Mouse (Mus musculus) forebrain, embryonic 12.5 days (tissue): ENCODE results near the gene Vapb. TPM values are rescaled to one million over a fixed set of nuclear protein-coding genes. Genes with fewer than 3 reads are reported as not detected.

Source experiments
- ATAC-seq: fragments of 200-750 bp; cut with Nextera tagmentation; 2 replicates; pipeline ENCODE4 v1.8.0; 2017; ENCODE audit warnings: moderate TSS enrichment; ENCODE audit not compliant: low FRiP score
- H3K27ac ChIP-seq: fragments of 300-500 bp; sonication (generic); 2 replicates; pipeline ENCODE4 v1.5.1; 2016; ENCODE audit warnings: mild to moderate bottlenecking
- H3K27me3 ChIP-seq: fragments of 300-500 bp; sonication (generic); 2 replicates; pipeline ENCODE4 v1.6.1; 2016; ENCODE audit warnings: mild to moderate bottlenecking
- H3K36me3 ChIP-seq: fragments of 300-500 bp; sonication (generic); replicated peaks from 2 replicates; pipeline ENCODE4 v1.6.1; 2016; ENCODE audit warnings: mild to moderate bottlenecking
- H3K4me1 ChIP-seq: fragments of 300-500 bp; sonication (generic); 2 replicates; pipeline ENCODE4 v1.6.1; 2016
- H3K4me2 ChIP-seq: fragments of 300-500 bp; sonication (generic); 2 replicates; pipeline ENCODE4 v1.6.1; 2016; ENCODE audit warnings: mild to moderate bottlenecking, moderate library complexity
- H3K4me3 ChIP-seq: fragments of 300-500 bp; sonication (generic); replicated peaks from 2 replicates; pipeline ENCODE4 v1.5.1; 2016; ENCODE audit warnings: mild to moderate bottlenecking
- H3K9ac ChIP-seq: fragments of 300-500 bp; sonication (generic); 2 replicates; pipeline ENCODE4 v1.6.1; 2016; ENCODE audit warnings: mild to moderate bottlenecking
- H3K9me3 ChIP-seq: fragments of 300-500 bp; sonication (generic); 2 replicates; pipeline ENCODE4 v1.6.1; 2016
- WGBS: fragments of 180-500 bp; shearing (Covaris S2); methylation state at CpG from one replicate; pipeline ENCODE4 v1.1.7; 2016; 5-methylcytosine and 5-hydroxymethylcytosine counted together
- polyA plus RNA-seq: library from polyadenylated mRNA; unstranded; fragments of >200 nt; fragmentation: Nextera tagmentation; extraction: Ambion mirVana; gene quantifications from 2 replicates; pipeline ENCODE4 v1.2.1, GENCODE M21; 2016

Vapb gene
- polyA plus RNA-seq, 1 experiment from 2014 or later, result 11.0 TPM

GRCm38 (mm10) chr2:173799513-173799912, 62.2 kb downstream of the Vapb start:
- Histone ChIP-seq H3K4me1 (0 out of 2 replicates have a peak, but pooled peaks cover 3% of the 10 kb centered on the region), H3K27me3 (no peaks in the 10 kb centered on the region), H3K36me3 (no peaks in the 10 kb centered on the region), H3K27ac (no peak overlapping the region), H3K9ac (no peak overlapping the region), H3K4me2 (no peak overlapping the region), H3K9me3 (no peaks in the 10 kb centered on the region), H3K4me3 (no peak overlapping the region)
- WGBS, result 73% methylated on average over 1 of the region's 1 CpGs
- no peak for ATAC-seq

GRCm38 (mm10) chr2:173800566-173800965, 63.3 kb downstream of the Vapb start:
- Histone ChIP-seq H3K9ac (no peak overlapping the region), H3K9me3 (no peaks in the 10 kb centered on the region), H3K4me3 (no peak overlapping the region), H3K27me3 (no peaks in the 10 kb centered on the region), H3K36me3 (no peaks in the 10 kb centered on the region), H3K4me1 (0 out of 2 replicates have a peak, but pooled peaks cover 3% of the 10 kb centered on the region), H3K27ac (no peak overlapping the region), H3K4me2 (no peak overlapping the region)
- no peak for ATAC-seq
- 92% methylated on average over 9 of the region's 9 CpGs for WGBS

DNA sequence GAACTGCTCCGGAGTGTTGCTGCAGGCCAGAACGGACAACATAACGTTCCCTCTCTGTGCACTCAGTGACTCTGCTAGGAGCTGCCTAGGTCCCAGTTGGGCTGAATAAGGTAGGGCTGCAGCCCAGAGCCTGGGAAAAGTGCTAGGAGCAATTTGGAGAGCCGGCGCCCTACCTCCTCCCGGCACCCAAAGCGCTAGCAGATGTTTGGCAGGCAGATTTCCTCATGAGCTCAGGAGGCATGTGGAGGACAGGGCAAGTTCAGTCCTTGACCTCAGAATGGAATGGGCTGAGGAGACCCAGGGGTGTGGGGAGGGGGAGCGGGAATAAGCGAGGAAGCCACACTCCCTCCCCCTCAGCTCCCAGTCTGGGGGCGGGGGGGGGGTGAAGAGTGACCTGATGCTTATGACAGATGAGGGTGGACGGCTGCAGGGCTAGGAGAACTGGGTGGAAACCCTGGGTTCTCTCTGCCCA, 64.1 kb downstream of the Vapb start:
- no peak overlapping the region for H3K4me3 ChIP-seq
- no peak overlapping the region for H3K4me2 ChIP-seq
- no peak overlapping the region for H3K27ac ChIP-seq
- 0 out of 2 replicates have a peak, but pooled peaks cover 3% of the 10 kb centered on the region for H3K4me1 ChIP-seq
- ATAC-seq, result no peak
- 76% methylated on average over 11 of the region's 11 CpGs for WGBS
- no peaks in the 10 kb centered on the region for H3K27me3 ChIP-seq
- no peaks in the 10 kb centered on the region for H3K36me3 ChIP-seq
- no peaks in the 10 kb centered on the region for H3K9me3 ChIP-seq
- no peak overlapping the region for H3K9ac ChIP-seq

DNA sequence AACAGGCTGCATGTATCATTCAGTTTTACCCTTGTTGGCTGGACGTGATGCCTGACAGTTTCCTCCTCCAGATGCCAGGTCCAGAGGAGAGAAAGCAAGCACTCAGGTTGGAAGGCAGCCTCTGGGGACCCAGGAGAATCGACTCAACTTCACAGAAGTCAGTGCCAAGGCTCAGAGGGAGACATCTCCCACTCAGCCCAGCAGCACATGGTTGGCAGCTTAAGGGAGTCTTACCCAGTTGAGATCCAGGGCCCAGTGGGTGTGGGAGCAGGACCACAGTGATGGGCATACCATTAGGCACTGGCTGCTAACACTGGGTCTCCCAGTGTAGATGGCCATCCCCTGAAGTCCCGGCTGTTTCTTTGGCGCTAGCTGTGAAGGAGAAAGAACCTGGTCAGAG, 64.9 kb downstream of the Vapb start:
- Histone ChIP-seq H3K27me3 (no peaks in the 10 kb centered on the region), H3K9me3 (no peaks in the 10 kb centered on the region), H3K4me1 (no peaks in the 10 kb centered on the region), H3K36me3 (no peaks in the 10 kb centered on the region), H3K4me2 (no peak overlapping the region), H3K27ac (no peak overlapping the region), H3K4me3 (no peak overlapping the region), H3K9ac (no peak overlapping the region)
- WGBS, result 89% methylated on average over 4 of the region's 4 CpGs
- ATAC-seq, result no peak

DNA sequence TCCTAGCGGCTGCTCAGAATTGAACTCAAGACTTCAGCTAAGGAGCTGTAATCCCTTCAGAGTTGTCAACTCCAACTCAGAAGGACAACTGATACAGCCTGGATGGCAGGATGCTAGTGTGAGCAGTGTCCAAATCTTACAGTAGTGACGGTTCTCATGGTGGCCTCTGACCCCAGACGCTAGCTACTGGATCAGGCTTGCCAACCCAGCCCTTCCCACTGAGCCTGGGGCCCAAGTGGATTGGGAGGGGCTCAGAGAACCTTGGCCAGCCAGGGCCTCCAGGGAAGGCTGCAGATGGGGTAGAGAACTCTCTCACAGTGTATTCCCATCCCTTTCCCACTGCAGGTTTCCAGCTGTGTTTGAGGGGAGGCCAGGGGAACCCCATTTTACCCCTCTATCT, 65.6 kb downstream of the Vapb start:
- Histone ChIP-seq H3K4me3 (no peak overlapping the region), H3K4me2 (no peak overlapping the region), H3K9me3 (no peaks in the 10 kb centered on the region), H3K27ac (no peak overlapping the region), H3K27me3 (no peaks in the 10 kb centered on the region), H3K9ac (no peak overlapping the region), H3K36me3 (no peaks in the 10 kb centered on the region), H3K4me1 (no peaks in the 10 kb centered on the region)
- no peak for ATAC-seq
- 83% methylated on average over 3 of the region's 3 CpGs for WGBS

DNA sequence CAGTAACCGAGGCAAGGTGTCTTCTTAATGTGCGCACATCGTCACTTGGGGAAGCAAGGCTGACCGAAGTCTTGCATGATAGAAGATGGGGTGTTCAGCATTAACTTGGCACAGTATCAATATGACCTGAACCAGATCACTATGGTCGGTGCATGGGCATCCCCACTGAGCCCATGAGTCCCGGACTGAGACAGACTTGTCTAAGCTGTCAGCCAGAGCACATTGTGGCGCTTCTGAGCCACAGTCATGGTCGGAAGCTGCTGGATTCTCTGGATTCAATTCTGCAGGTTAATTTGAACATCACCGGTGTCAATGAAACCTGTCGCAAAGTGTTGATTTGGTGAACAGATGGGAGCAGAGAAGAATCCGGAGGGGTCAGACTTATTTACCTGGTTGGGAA, 66.5 kb downstream of the Vapb start:
- ATAC-seq, result no peak
- Histone ChIP-seq H3K9me3 (no peaks in the 10 kb centered on the region), H3K27me3 (no peaks in the 10 kb centered on the region), H3K9ac (no peak overlapping the region), H3K36me3 (no peaks in the 10 kb centered on the region), H3K4me3 (no peak overlapping the region), H3K4me1 (no peaks in the 10 kb centered on the region), H3K27ac (no peak overlapping the region), H3K4me2 (no peak overlapping the region)
- WGBS, result 95% methylated on average over 11 of the region's 11 CpGs

GRCm38 (mm10) chr2:173806621-173807020, 69.3 kb downstream of the Vapb start:
- Histone ChIP-seq H3K27me3 (no peaks in the 10 kb centered on the region), H3K9ac (no peak overlapping the region), H3K27ac (no peak overlapping the region), H3K4me2 (no peak overlapping the region), H3K4me1 (no peaks in the 10 kb centered on the region), H3K36me3 (no peaks in the 10 kb centered on the region), H3K9me3 (no peaks in the 10 kb centered on the region), H3K4me3 (no peak overlapping the region)
- no peak for ATAC-seq
- WGBS, result 83% methylated on average over 7 of the region's 7 CpGs

DNA sequence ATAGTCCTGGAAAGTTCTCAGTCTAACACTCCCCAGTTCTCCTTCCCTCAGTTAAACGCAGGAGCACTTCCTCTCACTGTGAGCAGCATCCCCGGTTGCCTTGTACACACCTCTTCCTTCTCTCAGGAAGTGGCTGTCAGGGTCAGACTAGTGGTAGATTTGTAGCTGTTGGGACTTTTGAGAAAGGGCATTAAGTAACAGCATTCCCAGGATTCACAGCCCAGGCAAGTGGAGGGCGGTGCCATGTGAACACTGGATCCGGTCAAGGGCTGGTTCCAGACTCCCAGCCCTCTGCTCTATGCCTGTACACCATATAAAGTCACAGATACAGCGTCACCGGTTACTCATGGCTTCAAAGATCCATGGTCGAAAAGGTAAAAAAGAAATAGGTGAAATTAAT, 71.6 kb downstream of the Vapb start:
- Histone ChIP-seq H3K36me3 (no peaks in the 10 kb centered on the region), H3K9me3 (no peaks in the 10 kb centered on the region), H3K4me1 (no peaks in the 10 kb centered on the region), H3K27ac (no peak overlapping the region), H3K27me3 (no peaks in the 10 kb centered on the region), H3K4me3 (no peak overlapping the region), H3K9ac (no peak overlapping the region), H3K4me2 (no peak overlapping the region)
- no peak for ATAC-seq
- 88% methylated on average over 7 of the region's 7 CpGs for WGBS

GRCm38 (mm10) chr2:173810036-173810850, 72.9 kb downstream of the Vapb start:
- Histone ChIP-seq H3K9ac (no peak overlapping the region), H3K4me3 (no peak overlapping the region), H3K27me3 (no peaks in the 10 kb centered on the region), H3K9me3 (no peaks in the 10 kb centered on the region), H3K4me2 (no peak overlapping the region), H3K36me3 (no peaks in the 10 kb centered on the region), H3K27ac (no peak overlapping the region), H3K4me1 (no peaks in the 10 kb centered on the region)
- 82% methylated on average over 15 of the region's 15 CpGs for WGBS
- no peak for ATAC-seq

DNA sequence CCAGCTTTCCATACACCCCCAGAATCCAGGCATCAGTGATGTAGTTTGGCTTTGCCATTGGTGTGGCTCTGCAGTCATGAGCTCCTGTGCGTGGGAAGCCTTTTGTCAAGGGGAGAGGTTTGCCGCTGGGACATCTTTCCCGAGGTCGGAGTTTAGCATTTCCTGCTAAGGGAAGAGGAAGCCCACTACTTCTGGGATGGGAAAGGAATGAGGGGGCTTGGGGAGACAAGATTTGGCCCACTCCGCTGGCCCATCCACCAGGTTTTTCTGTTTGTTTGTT, 73.5 kb downstream of the Vapb start:
- ATAC-seq, result no peak
- Histone ChIP-seq H3K4me1 (no peaks in the 10 kb centered on the region), H3K27me3 (no peaks in the 10 kb centered on the region), H3K9me3 (no peaks in the 10 kb centered on the region), H3K9ac (no peak overlapping the region), H3K27ac (no peak overlapping the region), H3K4me2 (no peak overlapping the region), H3K4me3 (no peak overlapping the region), H3K36me3 (no peaks in the 10 kb centered on the region)
- 96% methylated on average over 5 of the region's 5 CpGs for WGBS

- no peak overlapping the region for H3K4me3 ChIP-seq
- H3K9ac ChIP-seq, result no peak overlapping the region
- no peak overlapping the region for H3K4me2 ChIP-seq
- 0 out of 2 replicates have a peak, but pooled peaks cover 4% of the 10 kb centered on the region for H3K9me3 ChIP-seq
- no peaks in the 10 kb centered on the region for H3K4me1 ChIP-seq
- no peaks in the 10 kb centered on the region for H3K36me3 ChIP-seq
- ATAC-seq, result no peak
- 67% methylated on average over 8 of the region's 8 CpGs for WGBS
- H3K27ac ChIP-seq, result no peak overlapping the region
- H3K27me3 ChIP-seq, result no peaks in the 10 kb centered on the region
Observed at GRCm38 (mm10) chr2:173811850-173812249, 74.5 kb downstream of the Vapb start.

GRCm38 (mm10) chr2:173813071-173813470, 75.8 kb downstream of the Vapb start:
- ATAC-seq, result no peak
- Histone ChIP-seq H3K9ac (no peak overlapping the region), H3K36me3 (no peaks in the 10 kb centered on the region), H3K4me2 (no peak overlapping the region), H3K4me3 (no peak overlapping the region), H3K4me1 (no peaks in the 10 kb centered on the region), H3K27ac (no peak overlapping the region), H3K27me3 (no peaks in the 10 kb centered on the region), H3K9me3 (0 out of 2 replicates have a peak, but pooled peaks cover 4% of the 10 kb centered on the region)
- 82% methylated on average over 5 of the region's 5 CpGs for WGBS

DNA sequence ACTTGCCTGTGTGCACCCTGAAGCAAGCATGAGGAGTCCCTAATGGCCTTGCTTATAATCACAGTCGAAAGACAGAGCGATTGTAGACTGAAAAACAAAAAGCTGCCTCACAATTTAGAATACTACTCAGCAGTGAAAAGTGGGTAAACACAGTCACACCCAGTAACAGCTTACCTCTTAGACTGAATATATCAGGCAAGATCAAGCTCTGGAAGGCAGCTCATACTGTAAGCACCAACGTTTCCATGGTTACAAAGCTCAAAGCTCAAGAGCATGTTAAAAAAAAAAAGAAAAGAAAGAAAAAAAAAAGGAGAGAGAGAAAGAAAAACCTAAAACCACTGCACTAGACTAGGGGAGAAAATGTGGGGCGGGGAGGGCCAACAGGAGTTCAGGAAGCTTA, 89.0 kb downstream of the Vapb start:
- no peak overlapping the region for H3K4me2 ChIP-seq
- no peaks in the 10 kb centered on the region; the same call in 1 of the 2 replicates for H3K9me3 ChIP-seq
- no peak overlapping the region for H3K4me3 ChIP-seq
- no peak for ATAC-seq
- H3K4me1 ChIP-seq, result peaks cover 6% of the 10 kb centered on the region; the same call in 1 of the 2 replicates
- no peaks in the 10 kb centered on the region for H3K36me3 ChIP-seq
- 87% methylated on average over 4 of the region's 4 CpGs for WGBS
- no peak overlapping the region for H3K27ac ChIP-seq
- no peaks in the 10 kb centered on the region for H3K27me3 ChIP-seq
- H3K9ac ChIP-seq, result no peak overlapping the region
